Mouse (Mus musculus) olfactory bulb, adult 2 months (tissue): Measurements from ENCODE around the gene Gnat1. TPM values are rescaled to one million over a fixed set of nuclear protein-coding genes. Genes with fewer than 3 reads are reported as not detected.

Source experiments
- H3K27ac ChIP-seq: fragments of 200-500 bp; 2 replicates; pipeline ENCODE4 v1.5.1; 2012; ENCODE audit warnings: low read depth, low read length; ENCODE audit not compliant: insufficient read depth
- H3K4me1 ChIP-seq: fragments of 200-500 bp; 2 replicates; pipeline ENCODE4 v1.6.1; 2012; ENCODE audit warnings: low read length; ENCODE audit not compliant: control insufficient read depth, insufficient read depth
- H3K4me3 ChIP-seq: fragments of 200-500 bp; 2 replicates; pipeline ENCODE4 v1.5.1; 2012; ENCODE audit warnings: mild to moderate bottlenecking, low read depth, low read length, moderate library complexity; ENCODE audit not compliant: insufficient read depth
- CTCF ChIP-seq: fragments of 200-500 bp; IDR thresholded peaks from 2 replicates; pipeline ENCODE4 v1.5.1; 2012; ENCODE audit warnings: low read depth, mild to moderate bottlenecking, low read length, moderate library complexity; ENCODE audit not compliant: insufficient read depth
- POLR2A ChIP-seq: fragments of 200-500 bp; IDR thresholded peaks from 2 replicates; pipeline ENCODE4 v1.6.1; 2012; ENCODE audit warnings: mild to moderate bottlenecking, low read depth, low read length, moderate library complexity; ENCODE audit not compliant: insufficient read depth
- WGBS: fragments of 180-500 bp; shearing (Covaris S2); methylation state at CpG from one replicate; pipeline ENCODE4 v1.1.7; 2018; 5-methylcytosine and 5-hydroxymethylcytosine counted together
- polyA plus RNA-seq: library from polyadenylated mRNA; stranded (reverse); fragments of >200 nt; gene quantifications from 2 replicates; pipeline ENCODE4 v1.2.4, GENCODE M21; 2012; ENCODE audit warnings: low replicate concordance; ENCODE audit not compliant: missing spikeins, insufficient read depth, insufficient read length

Gnat1 gene
- polyA plus RNA-seq, 1 experiment = not detected

- Histone ChIP-seq H3K27ac (no peak overlapping the region), H3K4me1 (0 out of 2 replicates have a peak, but pooled peaks cover 4% of the 10 kb centered on the region), H3K4me3 (no peak overlapping the region)
- WGBS = 89% methylated on average over 6 of the region's 6 CpGs
- no peak for TF ChIP-seq CTCF
- no peak for TF ChIP-seq POLR2A
Observed at GRCm38 (mm10) chr9:107658096-107658495, 21.4 kb downstream of the Gnat1 start.

GRCm38 (mm10) chr9:107657144-107657543 is 22.4 kb downstream of the Gnat1 start:
- 80% methylated on average over 5 of the region's 5 CpGs for WGBS
- TF ChIP-seq POLR2A (no peak), CTCF (no peak)
- Histone ChIP-seq H3K27ac (no peak overlapping the region), H3K4me1 (0 out of 2 replicates have a peak, but pooled peaks cover 4% of the 10 kb centered on the region), H3K4me3 (no peak overlapping the region)

- Histone ChIP-seq H3K27ac (no peak overlapping the region), H3K4me3 (no peak overlapping the region), H3K4me1 (peaks cover 8% of the 10 kb centered on the region)
- TF ChIP-seq POLR2A (no peak), CTCF (no peak)
- WGBS = 81% methylated on average over 4 of the region's 4 CpGs
Observed at GRCm38 (mm10) chr9:107654585-107654984, 24.9 kb downstream of the Gnat1 start.

- no peak overlapping the region for H3K27ac ChIP-seq
- no peak overlapping the region for H3K4me3 ChIP-seq
- TF ChIP-seq POLR2A = no peak
- no peak for TF ChIP-seq CTCF
- WGBS = 77% methylated on average over 2 of the region's 2 CpGs
- H3K4me1 ChIP-seq = peaks cover 8% of the 10 kb centered on the region
Observed at GRCm38 (mm10) chr9:107653474-107653873, 26.0 kb downstream of the Gnat1 start.

- Histone ChIP-seq H3K4me3 (no peak overlapping the region), H3K27ac (peak overlapping the region; percentile 19; the same call in 1 of the 2 replicates), H3K4me1 (peaks cover 8% of the 10 kb centered on the region)
- WGBS = 38% methylated on average over 12 of the region's 12 CpGs
- TF ChIP-seq CTCF = no peak
- TF ChIP-seq POLR2A = no peak
Observed at GRCm38 (mm10) chr9:107650708-107651481, 28.6 kb downstream of the Gnat1 start.

- Histone ChIP-seq H3K27ac (0 out of 2 replicates have a peak overlapping the region, but pooled peaks have one; percentile 29), H3K4me1 (peaks cover 8% of the 10 kb centered on the region), H3K4me3 (no peak overlapping the region)
- TF ChIP-seq POLR2A (no peak), CTCF (no peak)
- 39% methylated on average over 7 of the region's 7 CpGs for WGBS
Observed at GRCm38 (mm10) chr9:107650225-107650624, 29.3 kb downstream of the Gnat1 start.

GRCm38 (mm10) chr9:107648767-107649166 is 30.7 kb downstream of the Gnat1 start:
- peaks cover 11% of the 10 kb centered on the region for H3K4me1 ChIP-seq
- H3K4me3 ChIP-seq = no peak overlapping the region
- TF ChIP-seq CTCF (no peak), POLR2A (no peak)
- no peak overlapping the region for H3K27ac ChIP-seq
- WGBS = 85% methylated on average over 3 of the region's 3 CpGs

- WGBS = 92% methylated on average over 6 of the region's 6 CpGs
Observed at GRCm38 (mm10) chr9:107646975-107647374, 32.5 kb downstream of the Gnat1 start.

GRCm38 (mm10) chr9:107645577-107645976 is 33.9 kb downstream of the Gnat1 start:
- 16% methylated on average over 5 of the region's 5 CpGs for WGBS
- TF ChIP-seq CTCF (peak; percentile 89), POLR2A (no peak)
- Histone ChIP-seq H3K4me3 (no peak overlapping the region), H3K27ac (no peak overlapping the region), H3K4me1 (peaks cover 9% of the 10 kb centered on the region)

More at GRCm38 (mm10) chr9:107646975-107647374, 32.5 kb downstream of the Gnat1 start:
- Histone ChIP-seq H3K4me1 (peaks cover 11% of the 10 kb centered on the region), H3K4me3 (no peak overlapping the region), H3K27ac (no peak overlapping the region)
- no peak for TF ChIP-seq POLR2A
- no peak for TF ChIP-seq CTCF
